Mouse (Mus musculus): ENCODE data around the gene Elovl4. TPM values are rescaled to one million over a fixed set of nuclear protein-coding genes. Genes with fewer than 3 reads are reported as not detected.

Gene Elovl4
- total RNA-seq (2014; rRNA removed) (79.7 and 82.5 TPM in 2 replicates), polyA plus RNA-seq (2015; fragmentation: Nextera tagmentation; extraction: Ambion mirVana) (145 and 152 TPM in 2 replicates)

- WGBS = 2% methylated on average over 62 of the region's 71 CpGs
- Histone ChIP-seq H3K4me2 (ENCODE audit: low read depth, low read length) (peak within 1 kb of the TSS; percentile 72), H3K4me1 (ENCODE audit: insufficient read depth, low read length) (peaks cover 3% of the 10 kb centered on the region; the same call in 1 of the 2 replicates), H3K27ac (peak within 1 kb of the TSS; percentile 93), H3K4me3 (ENCODE audit: low read length) (peak within 1 kb of the TSS; percentile 79), H3K27me3 (ENCODE audit: insufficient read depth, low read length) (no peaks in the 10 kb centered on the region), H3K36me3 (ENCODE audit: insufficient read depth, low read length) (no peaks in the 10 kb centered on the region), H3K9me3 (ENCODE audit: low read length) (no peaks in the 10 kb centered on the region), H3K9ac (replicated peaks; ENCODE audit: low read length) (peak within 1 kb of the TSS; percentile 86)
- TF ChIP-seq CTCF (IDR thresholded peaks at IDR 0.05; ENCODE audit: low read depth) = no peak
- peak; percentile 96 for DNase-seq (ENCODE audit: low spot score)
- ATAC-seq = peak; percentile 92
Observed at GRCm38 (mm10) chr9:83805977-83806815, at the start of gene Elovl4. Elovl4 (minus strand) TSS chr9:83806277.

- Histone ChIP-seq H3K27ac (no peak overlapping the region), H3K27me3 (ENCODE audit: insufficient read depth, low read length) (no peaks in the 10 kb centered on the region), H3K4me1 (ENCODE audit: insufficient read depth, low read length) (no peaks in the 10 kb centered on the region), H3K36me3 (ENCODE audit: insufficient read depth, low read length) (no peaks in the 10 kb centered on the region), H3K9ac (replicated peaks; ENCODE audit: low read length) (no peak overlapping the region), H3K4me2 (ENCODE audit: low read depth, low read length) (no peak overlapping the region), H3K9me3 (ENCODE audit: low read length) (no peaks in the 10 kb centered on the region), H3K4me3 (ENCODE audit: low read length) (no peak overlapping the region)
- WGBS = 90% methylated on average over 3 of the region's 3 CpGs
- no peak for DNase-seq (ENCODE audit: low spot score)
- no peak for ATAC-seq
- no peak for TF ChIP-seq CTCF (IDR thresholded peaks at IDR 0.05; ENCODE audit: low read depth)
Observed at GRCm38 (mm10) chr9:83852464-83852863, 46.4 kb upstream of the Elovl4 start.

GRCm38 (mm10) chr9:83834748-83835313, 28.8 kb upstream of the Elovl4 start:
- Histone ChIP-seq H3K9ac (replicated peaks; ENCODE audit: low read length) (peak overlapping the region; percentile 88), H3K36me3 (ENCODE audit: insufficient read depth, low read length) (no peaks in the 10 kb centered on the region), H3K4me3 (ENCODE audit: low read length) (peak overlapping the region; percentile 78), H3K9me3 (ENCODE audit: low read length) (no peaks in the 10 kb centered on the region), H3K4me1 (ENCODE audit: insufficient read depth, low read length) (0 out of 2 replicates have a peak, but pooled peaks cover 3% of the 10 kb centered on the region), H3K27ac (no peak overlapping the region), H3K27me3 (ENCODE audit: insufficient read depth, low read length) (no peaks in the 10 kb centered on the region), H3K4me2 (ENCODE audit: low read depth, low read length) (peak overlapping the region; percentile 97)
- ATAC-seq (peak; percentile 72; the same call in 1 of the 2 replicates), DNase-seq (ENCODE audit: low spot score) (no peak)
- WGBS = 2% methylated on average over 27 of the region's 27 CpGs
- TF ChIP-seq CTCF (IDR thresholded peaks at IDR 0.05; ENCODE audit: low read depth) = no peak

DNA sequence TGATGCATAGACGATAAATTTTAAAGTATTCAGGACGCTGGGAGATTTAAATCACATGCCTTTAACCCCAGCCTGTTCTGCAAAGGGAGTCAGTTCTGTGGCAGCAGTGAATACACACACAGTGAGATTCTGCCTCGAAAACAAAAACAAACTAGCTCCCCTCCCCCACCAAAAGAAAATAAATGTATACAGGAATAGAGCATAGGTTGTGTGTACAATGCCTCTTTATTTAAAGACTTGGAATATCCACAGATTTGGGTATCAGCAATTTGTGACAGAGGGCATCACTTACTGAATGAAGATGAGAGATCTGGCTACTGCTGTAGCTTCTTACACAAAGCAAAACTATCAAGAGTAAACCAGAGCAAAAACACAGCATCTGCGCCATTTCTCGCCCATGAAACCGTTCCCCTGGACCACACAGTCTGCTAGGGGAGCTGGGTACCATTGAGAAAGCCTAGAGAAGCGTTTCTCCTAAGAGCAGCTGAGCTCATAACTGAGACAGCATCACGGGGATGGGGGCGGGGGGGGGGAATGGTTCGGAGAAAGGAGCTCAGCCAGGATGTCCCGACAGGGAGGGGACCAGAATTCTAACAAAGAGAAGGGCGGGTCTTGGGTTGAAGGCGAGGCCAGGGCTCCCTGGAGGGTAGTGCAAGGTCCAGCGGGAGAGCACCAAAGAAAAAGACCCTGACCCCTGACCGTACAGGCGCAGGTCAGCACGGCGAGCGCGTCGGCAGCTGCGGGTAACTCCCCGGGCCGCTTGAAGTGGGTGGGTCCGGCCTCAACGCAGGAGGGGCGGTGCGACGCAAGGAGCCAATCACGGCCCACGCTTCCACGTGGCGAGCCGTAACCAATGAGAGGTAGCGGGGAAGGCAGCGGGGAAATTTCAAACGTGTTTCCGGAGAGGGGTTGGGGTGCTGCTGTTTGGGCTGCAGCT, 28.0 kb upstream of the Elovl4 start, which contains the start of gene Ttk:
Gene Ttk (plus strand): TSS at position 879 of the 937 bp plus-strand sequence.
- Histone ChIP-seq H3K4me3 (ENCODE audit: low read length) (peak within 1 kb of the TSS; percentile 78), H3K4me1 (ENCODE audit: insufficient read depth, low read length) (0 out of 2 replicates have a peak, but pooled peaks cover 3% of the 10 kb centered on the region), H3K4me2 (ENCODE audit: low read depth, low read length) (peak within 1 kb of the TSS; percentile 97), H3K27ac (peak within 1 kb of the TSS; percentile 95), H3K27me3 (ENCODE audit: insufficient read depth, low read length) (no peaks in the 10 kb centered on the region), H3K9ac (replicated peaks; ENCODE audit: low read length) (peak within 1 kb of the TSS; percentile 88), H3K36me3 (ENCODE audit: insufficient read depth, low read length) (no peaks in the 10 kb centered on the region), H3K9me3 (ENCODE audit: low read length) (no peaks in the 10 kb centered on the region)
- ATAC-seq (peak; percentile 100), DNase-seq (ENCODE audit: low spot score) (peak; percentile 97)
- TF ChIP-seq CTCF (IDR thresholded peaks at IDR 0.05; ENCODE audit: low read depth) = no peak
- 0% methylated on average over 38 of the region's 38 CpGs for WGBS

- Histone ChIP-seq H3K4me2 (ENCODE audit: low read depth, low read length) (no peak overlapping the region), H3K27me3 (ENCODE audit: insufficient read depth, low read length) (no peaks in the 10 kb centered on the region), H3K27ac (no peak overlapping the region), H3K4me3 (ENCODE audit: low read length) (no peak overlapping the region), H3K9ac (replicated peaks; ENCODE audit: low read length) (no peak overlapping the region), H3K9me3 (ENCODE audit: low read length) (no peaks in the 10 kb centered on the region), H3K4me1 (ENCODE audit: insufficient read depth, low read length) (0 out of 2 replicates have a peak, but pooled peaks cover 3% of the 10 kb centered on the region), H3K36me3 (ENCODE audit: insufficient read depth, low read length) (no peaks in the 10 kb centered on the region)
- TF ChIP-seq CTCF (IDR thresholded peaks at IDR 0.05; ENCODE audit: low read depth) = no peak
- no peak for DNase-seq (ENCODE audit: low spot score)
- 77% methylated on average over 8 of the region's 8 CpGs for WGBS
- ATAC-seq = no peak
Observed at GRCm38 (mm10) chr9:83831152-83831551, 25.1 kb upstream of the Elovl4 start.

DNA sequence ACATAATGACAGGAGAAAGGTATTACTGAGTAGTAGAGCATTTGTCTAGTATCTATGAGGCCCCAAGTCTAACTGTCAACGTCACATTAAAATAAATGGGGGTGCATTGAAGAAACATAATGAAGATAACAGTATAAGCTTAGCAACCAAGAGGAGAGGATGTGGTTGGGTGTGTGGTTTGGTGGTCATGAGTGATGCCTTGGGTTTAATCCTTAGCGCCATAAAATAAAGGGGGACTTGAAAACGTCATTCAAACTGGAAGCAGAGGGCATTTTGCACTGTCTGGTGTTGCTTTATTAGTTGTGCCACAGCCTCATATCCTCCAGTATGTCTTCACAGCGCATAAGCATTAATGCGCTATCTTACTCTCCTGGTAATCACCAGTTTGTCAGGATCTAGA, 23.8 kb upstream of the Elovl4 start:
- WGBS = 86% methylated on average over 5 of the region's 5 CpGs
- Histone ChIP-seq H3K9ac (replicated peaks; ENCODE audit: low read length) (no peak overlapping the region), H3K27me3 (ENCODE audit: insufficient read depth, low read length) (no peaks in the 10 kb centered on the region), H3K9me3 (ENCODE audit: low read length) (no peaks in the 10 kb centered on the region), H3K4me3 (ENCODE audit: low read length) (no peak overlapping the region), H3K4me1 (ENCODE audit: insufficient read depth, low read length) (0 out of 2 replicates have a peak, but pooled peaks cover under 1% of the 10 kb centered on the region), H3K4me2 (ENCODE audit: low read depth, low read length) (no peak overlapping the region), H3K36me3 (ENCODE audit: insufficient read depth, low read length) (no peaks in the 10 kb centered on the region), H3K27ac (no peak overlapping the region)
- no peak for TF ChIP-seq CTCF (IDR thresholded peaks at IDR 0.05; ENCODE audit: low read depth)
- DNase-seq (ENCODE audit: low spot score) (no peak), ATAC-seq (no peak)
